Mouse (Mus musculus): ENCODE data around the gene Eef1akmt3.
"Not testable (repeated sequence)": the region's sequence is repeated elsewhere in the genome, so short reads cannot be mapped to it uniquely, and the experiment has no call there.

DNA sequence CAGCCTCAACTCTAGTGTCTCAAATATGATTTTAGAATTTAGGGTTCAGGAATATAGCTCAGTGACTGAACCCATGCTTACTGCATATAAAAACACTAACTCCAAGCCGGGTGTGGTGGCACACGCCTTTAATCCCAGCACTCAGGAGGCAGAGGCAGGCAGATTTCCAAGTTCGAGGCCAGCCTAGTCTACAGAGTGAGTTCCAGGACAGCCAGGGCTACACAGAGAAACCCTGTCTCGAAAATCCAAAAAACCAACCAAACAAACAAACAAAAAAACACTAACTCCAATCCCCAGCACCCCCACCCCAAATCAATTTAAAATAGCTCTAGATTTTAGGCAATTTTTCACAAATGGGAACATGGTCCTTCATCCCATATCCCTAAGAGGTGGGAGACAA, 20.8 kb upstream of the Eef1akmt3 start:
- TF ChIP-seq CTCF, EP300 (IDR thresholded peaks at IDR 0.05; ENCODE audit: low read depth): not testable (repeated sequence)

Data from liver, postnatal 0 days (tissue).